Mouse (Mus musculus): ENCODE results near the gene Gstt3. TPM values are rescaled to one million over a fixed set of nuclear protein-coding genes. Genes with fewer than 3 reads are reported as not detected.

The Gstt3 gene
- polyA plus RNA-seq, 1 experiment from 2014 or later = 19.9 TPM

DNA sequence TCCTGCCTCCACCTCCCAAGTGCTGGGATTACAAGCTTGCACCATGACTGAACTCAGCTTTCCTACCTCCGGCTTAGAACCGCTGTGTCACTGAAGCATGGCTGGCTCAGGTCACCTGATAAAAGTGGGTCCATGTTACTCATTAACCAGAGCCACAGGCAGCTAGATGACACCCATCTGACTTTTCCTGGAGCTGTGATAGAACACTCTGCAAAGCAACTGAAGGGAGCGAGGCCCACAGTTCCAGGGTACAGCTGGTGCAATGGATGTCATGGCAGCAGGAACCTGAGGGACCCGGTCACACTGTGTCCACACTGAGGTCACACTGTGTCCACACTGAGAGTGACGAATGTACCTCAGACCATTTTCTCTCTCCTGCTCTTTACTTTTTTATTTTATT, 8.6 kb upstream of the Gstt3 start:
- Histone ChIP-seq H3K4me2 (ENCODE audit: low read depth, low read length) (no peak overlapping the region), H3K4me3 (ENCODE audit: low read depth, low read length) (no peak overlapping the region), H3K9me3 (ENCODE audit: control insufficient read depth, low read length) (no peaks in the 10 kb centered on the region), H3K4me1 (ENCODE audit: control insufficient read depth, insufficient read depth, low read length) (peaks cover 2% of the 10 kb centered on the region), H3K27ac (replicated peaks; ENCODE audit: low read depth, low read length) (no peak overlapping the region), H3K9ac (ENCODE audit: low read depth, low read length) (no peak overlapping the region), H3K27me3 (replicated peaks; ENCODE audit: control insufficient read depth, insufficient read depth, low read length) (no peaks in the 10 kb centered on the region), H3K36me3 (ENCODE audit: control insufficient read depth, insufficient read depth, low read length) (no peaks in the 10 kb centered on the region)
- DNase-seq (ENCODE audit: low spot score) (no peak), ATAC-seq (ENCODE audit: low read depth) (no peak)
- 86% methylated on average over 5 of the region's 5 CpGs for WGBS

DNA sequence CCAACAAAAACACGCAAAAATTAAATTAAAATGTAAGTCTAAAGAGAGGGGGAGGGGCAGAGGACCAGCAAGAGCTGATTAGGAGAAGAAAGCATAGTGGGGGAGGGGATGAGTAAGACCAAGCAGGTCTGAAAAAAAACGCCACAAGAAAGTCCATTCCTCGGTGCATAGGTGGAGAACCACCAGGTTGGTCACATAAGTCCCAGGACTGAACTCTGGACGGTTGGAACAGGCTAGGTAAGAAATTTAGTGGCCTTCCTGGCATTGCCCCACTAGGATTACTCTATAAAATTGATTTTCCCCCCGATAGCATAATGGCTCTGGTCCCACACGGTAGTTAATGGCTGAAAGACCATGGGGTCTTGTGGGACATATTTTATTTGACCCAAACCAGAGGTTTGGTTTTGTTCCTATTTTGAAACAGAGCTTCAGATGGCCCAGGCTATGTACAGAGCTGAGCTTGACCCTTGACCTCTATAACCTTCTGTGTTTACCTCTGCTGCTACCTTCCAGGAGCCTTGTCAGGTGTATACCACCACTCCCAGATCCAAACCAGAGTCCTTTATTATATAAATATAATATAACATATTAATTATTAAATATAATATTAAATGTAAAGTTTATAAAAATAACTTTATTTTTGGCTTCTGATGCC, 8.0 kb upstream of the Gstt3 start:
- no peak overlapping the region for H3K4me3 ChIP-seq (ENCODE audit: low read depth, low read length)
- no peaks in the 10 kb centered on the region for H3K36me3 ChIP-seq (ENCODE audit: control insufficient read depth, insufficient read depth, low read length)
- DNase-seq (ENCODE audit: low spot score) (no peak), ATAC-seq (ENCODE audit: low read depth) (no peak)
- no peaks in the 10 kb centered on the region; the same call in 1 of the 2 replicates for H3K4me1 ChIP-seq (ENCODE audit: control insufficient read depth, insufficient read depth, low read length)
- no peaks in the 10 kb centered on the region for H3K27me3 ChIP-seq (replicated peaks; ENCODE audit: control insufficient read depth, insufficient read depth, low read length)
- H3K27ac ChIP-seq (replicated peaks; ENCODE audit: low read depth, low read length) = no peak overlapping the region
- no peak overlapping the region for H3K4me2 ChIP-seq (ENCODE audit: low read depth, low read length)
- no peak overlapping the region for H3K9ac ChIP-seq (ENCODE audit: low read depth, low read length)
- H3K9me3 ChIP-seq (ENCODE audit: control insufficient read depth, low read length) = no peaks in the 10 kb centered on the region
- 73% methylated on average over 6 of the region's 6 CpGs for WGBS

DNA sequence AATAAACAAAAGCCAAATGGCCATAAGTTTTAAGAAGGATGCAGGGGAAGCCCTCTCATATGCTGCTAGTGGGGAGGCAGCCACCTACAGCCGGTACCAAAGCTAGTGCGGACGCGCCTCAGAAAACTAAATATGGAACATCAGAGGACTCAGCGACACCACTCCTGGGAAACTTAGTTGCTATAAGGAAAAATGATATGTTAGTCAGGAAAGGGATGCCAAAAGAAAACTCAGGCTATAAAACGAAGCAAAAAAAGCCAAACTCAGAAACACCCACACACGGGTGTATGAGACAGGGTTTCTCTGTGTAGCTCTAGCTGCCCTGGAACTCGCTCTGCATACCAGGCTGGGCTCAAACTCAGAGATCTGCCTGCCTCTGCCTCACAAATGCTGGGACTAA, 7.1 kb upstream of the Gstt3 start:
- Histone ChIP-seq H3K27me3 (replicated peaks; ENCODE audit: control insufficient read depth, insufficient read depth, low read length) (no peaks in the 10 kb centered on the region), H3K27ac (replicated peaks; ENCODE audit: low read depth, low read length) (no peak overlapping the region), H3K9ac (ENCODE audit: low read depth, low read length) (no peak overlapping the region), H3K9me3 (ENCODE audit: control insufficient read depth, low read length) (no peaks in the 10 kb centered on the region), H3K4me3 (ENCODE audit: low read depth, low read length) (no peak overlapping the region), H3K4me2 (ENCODE audit: low read depth, low read length) (no peak overlapping the region), H3K4me1 (ENCODE audit: control insufficient read depth, insufficient read depth, low read length) (no peaks in the 10 kb centered on the region; the same call in 1 of the 2 replicates), H3K36me3 (ENCODE audit: control insufficient read depth, insufficient read depth, low read length) (no peaks in the 10 kb centered on the region)
- ATAC-seq (ENCODE audit: low read depth) = no peak
- 92% methylated on average over 8 of the region's 8 CpGs for WGBS
- DNase-seq (ENCODE audit: low spot score) = no peak

DNA sequence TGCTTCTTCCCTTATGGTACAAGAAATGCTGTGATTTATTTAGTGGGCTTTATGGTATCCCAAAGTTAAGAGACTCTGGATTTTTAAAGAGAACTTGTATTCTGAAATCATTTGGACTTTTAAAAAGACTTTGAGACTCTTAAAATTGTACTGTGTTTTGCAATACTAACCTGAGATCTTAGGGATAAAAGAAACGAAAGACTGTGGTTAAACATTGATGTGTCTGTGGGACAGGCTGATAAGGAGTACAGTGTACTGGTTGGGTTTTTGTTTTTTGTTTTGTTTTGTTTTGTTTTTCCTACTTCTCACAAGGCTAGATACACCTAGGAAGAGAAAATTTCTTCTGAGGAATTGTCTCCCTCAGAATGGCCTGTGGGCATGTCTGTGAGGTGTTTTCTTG, 4.2 kb upstream of the Gstt3 start:
- ATAC-seq (ENCODE audit: low read depth) = no peak
- Histone ChIP-seq H3K4me2 (ENCODE audit: low read depth, low read length) (no peak overlapping the region), H3K4me3 (ENCODE audit: low read depth, low read length) (no peak overlapping the region), H3K9me3 (ENCODE audit: control insufficient read depth, low read length) (no peaks in the 10 kb centered on the region), H3K27ac (replicated peaks; ENCODE audit: low read depth, low read length) (no peak overlapping the region), H3K27me3 (replicated peaks; ENCODE audit: control insufficient read depth, insufficient read depth, low read length) (no peaks in the 10 kb centered on the region), H3K9ac (ENCODE audit: low read depth, low read length) (no peak overlapping the region), H3K36me3 (ENCODE audit: control insufficient read depth, insufficient read depth, low read length) (no peaks in the 10 kb centered on the region), H3K4me1 (ENCODE audit: control insufficient read depth, insufficient read depth, low read length) (no peaks in the 10 kb centered on the region; the same call in 1 of the 2 replicates)
- DNase-seq (ENCODE audit: low spot score) = no peak
- WGBS = 65% methylated on average over 1 of the region's 1 CpGs

DNA sequence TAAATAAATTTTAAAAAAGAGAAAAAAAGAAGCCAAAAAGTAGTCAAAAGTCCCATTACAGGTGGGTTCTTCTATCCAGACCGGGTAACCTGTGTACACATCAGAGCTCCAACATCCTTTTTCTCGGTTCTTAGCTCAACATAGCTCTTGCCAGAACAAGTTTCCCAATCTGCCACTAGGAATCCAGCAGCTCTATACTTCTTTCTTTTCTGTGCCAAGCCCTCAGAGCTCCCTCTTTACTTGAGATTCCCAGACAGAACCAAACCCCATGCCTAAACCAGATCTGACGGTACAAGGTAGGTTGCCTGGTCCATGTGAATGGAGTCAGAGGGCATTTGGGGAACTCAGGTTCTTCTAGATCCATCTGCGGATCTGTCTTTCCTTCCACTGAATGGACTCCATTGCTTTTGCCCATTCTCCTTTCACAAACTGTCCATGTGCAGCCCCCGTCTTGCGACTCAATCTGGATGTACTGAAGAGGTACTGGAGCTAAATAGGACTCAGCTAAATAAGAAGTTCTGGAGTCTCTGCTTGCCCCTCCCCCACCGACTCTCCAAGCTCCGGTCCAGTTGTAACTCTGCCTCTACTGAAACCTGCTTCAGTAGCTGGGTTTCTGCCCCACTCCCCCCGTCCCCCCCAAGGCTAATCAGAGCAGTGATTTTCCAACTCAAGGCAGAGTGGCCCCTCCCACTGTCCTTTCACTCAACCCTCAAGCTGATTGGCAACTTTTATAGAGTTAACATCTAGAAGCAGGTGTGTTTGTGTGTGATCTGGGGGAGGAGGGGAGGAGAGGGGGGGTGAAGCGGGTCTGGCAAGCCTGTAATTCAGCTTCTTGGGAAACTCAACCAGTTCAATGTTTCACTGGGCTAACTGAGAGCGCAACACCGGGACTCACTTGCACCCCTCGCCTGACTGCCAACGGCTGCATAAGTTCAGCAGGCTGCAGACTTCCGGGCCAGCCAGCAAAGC, 1.7 kb downstream of the Gstt3 start:
- Histone ChIP-seq H3K27ac (replicated peaks; ENCODE audit: low read depth, low read length) (no peak overlapping the region), H3K9me3 (ENCODE audit: control insufficient read depth, low read length) (no peaks in the 10 kb centered on the region), H3K9ac (ENCODE audit: low read depth, low read length) (no peak overlapping the region), H3K4me1 (ENCODE audit: control insufficient read depth, insufficient read depth, low read length) (0 out of 2 replicates have a peak, but pooled peaks cover 5% of the 10 kb centered on the region), H3K4me2 (ENCODE audit: low read depth, low read length) (peak overlapping the region; percentile 63), H3K36me3 (ENCODE audit: control insufficient read depth, insufficient read depth, low read length) (no peaks in the 10 kb centered on the region), H3K27me3 (replicated peaks; ENCODE audit: control insufficient read depth, insufficient read depth, low read length) (0 out of 2 replicates have a peak, but pooled peaks cover 10% of the 10 kb centered on the region), H3K4me3 (ENCODE audit: low read depth, low read length) (peak overlapping the region; percentile 41)
- WGBS = 37% methylated on average over 15 of the region's 15 CpGs
- DNase-seq (ENCODE audit: low spot score) (peak; percentile 50), ATAC-seq (ENCODE audit: low read depth) (no peak; the same call in 1 of the 2 replicates)

DNA sequence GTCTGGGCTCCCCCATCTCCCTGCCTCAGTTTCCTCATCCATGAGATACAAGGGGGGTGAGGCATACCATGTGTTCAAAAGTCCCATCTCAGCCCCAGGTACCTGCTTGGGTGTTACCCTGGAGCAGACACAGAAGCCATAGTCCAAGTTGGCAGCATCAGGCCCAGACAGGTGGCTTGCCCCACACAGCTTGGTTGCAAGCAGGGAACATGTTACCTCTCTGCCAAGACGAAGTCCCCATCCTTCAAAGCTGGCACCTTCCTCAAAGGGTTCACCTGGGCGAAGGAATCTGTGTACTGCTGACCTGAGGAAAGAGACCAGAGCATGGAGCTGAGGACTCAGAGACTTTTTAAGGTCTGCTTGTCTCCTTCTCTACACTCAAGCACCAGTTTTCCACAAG, 3.3 kb downstream of the Gstt3 start:
- ATAC-seq (ENCODE audit: low read depth) = no peak
- Histone ChIP-seq H3K4me3 (ENCODE audit: low read depth, low read length) (no peak overlapping the region), H3K36me3 (ENCODE audit: control insufficient read depth, insufficient read depth, low read length) (no peaks in the 10 kb centered on the region), H3K27me3 (replicated peaks; ENCODE audit: control insufficient read depth, insufficient read depth, low read length) (0 out of 2 replicates have a peak, but pooled peaks cover 10% of the 10 kb centered on the region), H3K4me2 (ENCODE audit: low read depth, low read length) (no peak overlapping the region), H3K27ac (replicated peaks; ENCODE audit: low read depth, low read length) (no peak overlapping the region), H3K9me3 (ENCODE audit: control insufficient read depth, low read length) (no peaks in the 10 kb centered on the region), H3K9ac (ENCODE audit: low read depth, low read length) (no peak overlapping the region), H3K4me1 (ENCODE audit: control insufficient read depth, insufficient read depth, low read length) (0 out of 2 replicates have a peak, but pooled peaks cover 5% of the 10 kb centered on the region)
- no peak for DNase-seq (ENCODE audit: low spot score)
- WGBS = 87% methylated on average over 2 of the region's 2 CpGs

DNA sequence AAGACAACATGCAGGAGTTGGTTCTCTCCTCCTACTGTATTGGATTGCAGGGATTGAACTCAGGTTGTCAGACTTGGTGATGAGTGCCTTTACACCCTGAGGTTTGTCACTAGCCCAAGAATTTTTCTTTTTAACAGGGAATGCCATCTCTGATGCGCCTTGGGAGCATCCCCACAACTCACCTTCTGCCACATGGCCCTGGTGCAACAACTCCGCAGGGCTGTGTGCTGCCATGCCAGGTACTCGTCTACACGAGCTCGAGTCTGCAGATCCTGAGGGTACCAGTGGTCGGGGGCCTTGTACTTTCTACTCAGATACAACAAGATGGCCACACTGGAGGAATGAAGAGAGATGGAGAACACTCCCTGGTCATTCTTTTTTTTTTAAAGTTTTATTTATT, 4.7 kb downstream of the Gstt3 start:
- ATAC-seq (ENCODE audit: low read depth) (no peak), DNase-seq (ENCODE audit: low spot score) (no peak)
- Histone ChIP-seq H3K4me1 (ENCODE audit: control insufficient read depth, insufficient read depth, low read length) (0 out of 2 replicates have a peak, but pooled peaks cover 15% of the 10 kb centered on the region), H3K4me3 (ENCODE audit: low read depth, low read length) (no peak overlapping the region), H3K9me3 (ENCODE audit: control insufficient read depth, low read length) (no peaks in the 10 kb centered on the region), H3K27me3 (replicated peaks; ENCODE audit: control insufficient read depth, insufficient read depth, low read length) (0 out of 2 replicates have a peak, but pooled peaks cover 10% of the 10 kb centered on the region), H3K4me2 (ENCODE audit: low read depth, low read length) (no peak overlapping the region), H3K27ac (replicated peaks; ENCODE audit: low read depth, low read length) (no peak overlapping the region), H3K9ac (ENCODE audit: low read depth, low read length) (no peak overlapping the region), H3K36me3 (ENCODE audit: control insufficient read depth, insufficient read depth, low read length) (no peaks in the 10 kb centered on the region)
- WGBS = 80% methylated on average over 6 of the region's 6 CpGs

DNA sequence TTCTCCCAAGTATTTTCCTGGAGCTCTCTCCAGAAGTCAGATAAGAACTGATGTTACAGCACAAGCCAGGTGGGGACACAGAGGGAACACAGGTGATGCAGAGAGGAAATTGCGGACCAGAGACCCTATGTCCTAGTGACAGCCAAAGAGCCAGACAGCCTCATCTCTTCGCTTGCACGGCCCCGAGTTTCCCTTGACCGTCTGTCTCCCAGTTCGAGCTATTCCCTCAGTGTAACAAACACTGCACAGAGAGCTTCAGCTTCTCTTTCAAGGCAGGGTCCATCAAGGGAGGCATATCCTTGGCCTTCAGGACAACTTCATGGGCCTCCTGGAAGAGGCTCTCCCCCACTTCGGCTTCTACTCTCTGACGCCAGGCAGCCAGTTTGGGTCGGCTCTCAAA, 6.6 kb downstream of the Gstt3 start:
- no peak overlapping the region for H3K4me3 ChIP-seq (ENCODE audit: low read depth, low read length)
- H3K9me3 ChIP-seq (ENCODE audit: control insufficient read depth, low read length) = no peaks in the 10 kb centered on the region
- no peak overlapping the region for H3K27ac ChIP-seq (replicated peaks; ENCODE audit: low read depth, low read length)
- WGBS = 90% methylated on average over 9 of the region's 9 CpGs
- H3K4me1 ChIP-seq (ENCODE audit: control insufficient read depth, insufficient read depth, low read length) = 0 out of 2 replicates have a peak, but pooled peaks cover 11% of the 10 kb centered on the region
- H3K4me2 ChIP-seq (ENCODE audit: low read depth, low read length) = no peak overlapping the region
- no peaks in the 10 kb centered on the region for H3K36me3 ChIP-seq (ENCODE audit: control insufficient read depth, insufficient read depth, low read length)
- ATAC-seq (ENCODE audit: low read depth) (no peak), DNase-seq (ENCODE audit: low spot score) (no peak)
- no peak overlapping the region for H3K9ac ChIP-seq (ENCODE audit: low read depth, low read length)
- 0 out of 2 replicates have a peak, but pooled peaks cover 4% of the 10 kb centered on the region for H3K27me3 ChIP-seq (replicated peaks; ENCODE audit: control insufficient read depth, insufficient read depth, low read length)
